Mouse (Mus musculus) lung, postnatal 0 days (tissue): ENCODE data around the gene Bri3.

Experiments
- CTCF ChIP-seq: IDR thresholded peaks from 2 replicates; pipeline ENCODE4 v1.5.1; 2016; ENCODE audit warnings: antibody characterized with exemption, mild to moderate bottlenecking
- EP300 ChIP-seq: IDR thresholded peaks from 2 replicates; pipeline ENCODE4 v1.6.1; 2016; ENCODE audit warnings: antibody characterized with exemption, mild to moderate bottlenecking, control low read depth

DNA sequence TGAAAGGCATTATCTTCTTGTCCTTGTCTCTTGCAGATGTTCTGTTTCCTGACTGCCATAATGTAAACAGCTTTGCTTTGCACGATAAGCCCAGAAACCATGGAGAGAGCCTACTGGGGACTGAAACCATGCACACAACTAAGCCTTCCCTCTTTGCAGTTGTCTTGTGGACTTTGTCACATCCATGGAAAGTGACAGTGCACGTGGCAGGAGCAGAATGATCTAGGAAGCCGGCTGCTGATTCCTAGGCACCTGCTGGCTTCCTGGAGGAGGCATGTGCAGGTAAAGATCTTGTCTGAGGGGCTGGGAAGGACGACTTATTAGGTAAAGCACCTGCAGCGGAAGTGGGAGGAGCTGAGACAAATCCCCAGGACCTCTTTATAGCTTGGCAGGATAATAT is 203.7 kb downstream of the Bri3 start:
- TF ChIP-seq CTCF: no peak
- TF ChIP-seq EP300: no peak
